Mouse (Mus musculus) limb, embryonic 14.5 days (tissue): ENCODE measurements around the gene Blm. TPM values are rescaled to one million over a fixed set of nuclear protein-coding genes. Genes with fewer than 3 reads are reported as not detected.
A peak's percentile ranks its signal among the peaks of the same experiment; 100 is the strongest.

Source experiments
- ATAC-seq: fragments of 200-750 bp; cut with Nextera tagmentation; 2 replicates; pipeline ENCODE4 v1.8.0; 2017; ENCODE audit warnings: low read depth, moderate number of reproducible peaks, moderate TSS enrichment; ENCODE audit not compliant: low FRiP score
- DNase-seq: peaks from one replicate; pipeline ENCODE4 v3.0.0-alpha.2; 2015; ENCODE audit warnings: low spot score
- H3K27ac ChIP-seq: fragments of 300-500 bp; sonication (generic); replicated peaks from 2 replicates; pipeline ENCODE4 v1.5.1; 2014; ENCODE audit warnings: low read depth, mild to moderate bottlenecking, low read length, moderate library complexity, mixed read lengths
- H3K27me3 ChIP-seq: fragments of 300-500 bp; sonication (generic); 2 replicates; pipeline ENCODE4 v1.6.1; 2014; ENCODE audit warnings: low read length, mixed read lengths; ENCODE audit not compliant: control insufficient read depth, insufficient read depth
- H3K36me3 ChIP-seq: fragments of 300-500 bp; sonication (generic); 2 replicates; pipeline ENCODE4 v1.6.1; 2014; ENCODE audit warnings: mild to moderate bottlenecking, low read length, moderate library complexity, mixed read lengths; ENCODE audit not compliant: control insufficient read depth, insufficient read depth
- H3K4me1 ChIP-seq: fragments of 300-500 bp; sonication (generic); 2 replicates; pipeline ENCODE4 v1.6.1; 2014; ENCODE audit warnings: antibody characterized with exemption, low read length, mixed read lengths; ENCODE audit not compliant: control insufficient read depth, insufficient read depth
- H3K4me2 ChIP-seq: fragments of 300-500 bp; sonication (generic); replicated peaks from 2 replicates; pipeline ENCODE4 v1.6.1; 2014; ENCODE audit warnings: low read depth, mild to moderate bottlenecking, low read length, moderate library complexity; ENCODE audit not compliant: severe bottlenecking
- H3K4me3 ChIP-seq: fragments of 300-500 bp; sonication (generic); replicated peaks from 2 replicates; pipeline ENCODE4 v1.5.1; 2014; ENCODE audit warnings: low read length
- H3K9ac ChIP-seq: fragments of 300-500 bp; sonication (generic); 2 replicates; pipeline ENCODE4 v1.6.1; 2014; ENCODE audit warnings: mild to moderate bottlenecking, low read depth, low read length, moderate library complexity; ENCODE audit not compliant: severe bottlenecking
- H3K9me3 ChIP-seq: fragments of 300-500 bp; sonication (generic); 2 replicates; pipeline ENCODE4 v1.6.1; 2016; ENCODE audit warnings: low read length; ENCODE audit not compliant: control insufficient read depth
- POLR2A ChIP-seq: fragments of 200-500 bp; IDR thresholded peaks from 2 replicates; pipeline ENCODE4 v1.8.0; 2012; ENCODE audit warnings: inconsistent platforms, mild to moderate bottlenecking, moderate library complexity, borderline replicate concordance; ENCODE audit not compliant: insufficient read depth, insufficient read length; ENCODE audit errors: extremely low read depth
- WGBS: fragments of 180-500 bp; shearing (Covaris S2); extraction: QIAGEN DNeasy Blood & Tissue Kit; methylation state at CpG from one replicate; pipeline ENCODE4 v1.1.7; 2014; 5-methylcytosine and 5-hydroxymethylcytosine counted together
- polyA plus RNA-seq, 2 experiments: library from polyadenylated mRNA; depleted of rRNA in 1 of 2; stranded (reverse) in 1 of 2; unstranded in 1 of 2; fragments of >200 nt; fragmentation: Nextera tagmentation in 1 of 2; extraction: Ambion mirVana in 1 of 2; gene quantifications; 2 replicates each; pipeline versions ENCODE4 v1.2.1 to v1.2.3; 2012 to 2014

Blm gene
- polyA plus RNA-seq, 2 experiments = 16.2 to 17.8 TPM

GRCm38 (mm10) chr7:80445492-80445891 is 89.4 kb downstream of the Blm start:
- DNase-seq (no peak), ATAC-seq (no peak)
- Histone ChIP-seq H3K9me3 (no peaks in the 10 kb centered on the region), H3K36me3 (no peaks in the 10 kb centered on the region), H3K4me3 (no peak overlapping the region), H3K4me2 (no peak overlapping the region), H3K27ac (no peak overlapping the region), H3K9ac (no peak overlapping the region), H3K27me3 (no peaks in the 10 kb centered on the region), H3K4me1 (peaks cover 23% of the 10 kb centered on the region)
- WGBS = 32% methylated on average over 6 of the region's 6 CpGs
- TF ChIP-seq POLR2A = no peak

- 52% methylated on average over 16 of the region's 17 CpGs for WGBS
Observed at GRCm38 (mm10) chr7:80444401-80445249, 90.3 kb downstream of the Blm start.

GRCm38 (mm10) chr7:80443124-80443523 is 91.8 kb downstream of the Blm start:
- no peak overlapping the region for H3K4me2 ChIP-seq
- TF ChIP-seq POLR2A = no peak
- no peak overlapping the region for H3K27ac ChIP-seq
- H3K9me3 ChIP-seq = no peaks in the 10 kb centered on the region
- DNase-seq (no peak), ATAC-seq (no peak)
- 65% methylated on average over 3 of the region's 3 CpGs for WGBS
- no peaks in the 10 kb centered on the region for H3K36me3 ChIP-seq
- peaks cover 33% of the 10 kb centered on the region for H3K4me1 ChIP-seq
- no peaks in the 10 kb centered on the region for H3K27me3 ChIP-seq
- H3K9ac ChIP-seq = no peak overlapping the region
- no peak overlapping the region for H3K4me3 ChIP-seq

More at GRCm38 (mm10) chr7:80444401-80445249, 90.3 kb downstream of the Blm start:
- H3K4me3 ChIP-seq = no peak overlapping the region
- no peak for TF ChIP-seq POLR2A
- peaks cover 30% of the 10 kb centered on the region for H3K4me1 ChIP-seq
- no peak overlapping the region for H3K9ac ChIP-seq
- DNase-seq (no peak), ATAC-seq (0 out of 2 replicates have a peak, but pooled peaks have one; percentile 48)
- no peak overlapping the region for H3K4me2 ChIP-seq
- no peaks in the 10 kb centered on the region for H3K9me3 ChIP-seq
- H3K36me3 ChIP-seq = no peaks in the 10 kb centered on the region
- no peak overlapping the region for H3K27ac ChIP-seq
- no peaks in the 10 kb centered on the region for H3K27me3 ChIP-seq

GRCm38 (mm10) chr7:80441986-80442904 is 92.7 kb downstream of the Blm start:
- Histone ChIP-seq H3K4me3 (no peak overlapping the region), H3K9ac (no peak overlapping the region), H3K36me3 (no peaks in the 10 kb centered on the region), H3K27me3 (no peaks in the 10 kb centered on the region), H3K9me3 (no peaks in the 10 kb centered on the region), H3K4me1 (peaks cover 33% of the 10 kb centered on the region), H3K27ac (no peak overlapping the region), H3K4me2 (no peak overlapping the region)
- 30% methylated on average over 11 of the region's 11 CpGs for whole genome bisulfite sequencing
- no peak for DNase-seq
- peak; percentile 42; the same call in 1 of the 2 replicates for ATAC-seq
- TF ChIP-seq POLR2A = no peak

- peaks cover 33% of the 10 kb centered on the region for H3K4me1 ChIP-seq
- no peak for ATAC-seq
- H3K36me3 ChIP-seq = no peaks in the 10 kb centered on the region
- no peak for DNase-seq
- H3K4me3 ChIP-seq = no peak overlapping the region
- no peak overlapping the region for H3K9ac ChIP-seq
- no peaks in the 10 kb centered on the region for H3K9me3 ChIP-seq
- no peak for TF ChIP-seq POLR2A
- 49% methylated on average over 4 of the region's 4 CpGs for WGBS
- no peaks in the 10 kb centered on the region for H3K27me3 ChIP-seq
- H3K27ac ChIP-seq = no peak overlapping the region
- H3K4me2 ChIP-seq = no peak overlapping the region
Observed at GRCm38 (mm10) chr7:80440685-80441084, 94.2 kb downstream of the Blm start.
